Mouse (Mus musculus): ENCODE measurements at regions not wholly inside any gene's neighbourhood (a gene's known extent, or its start where the extent isn't known, plus 50 kb on each side); places are given as distances from the start of the nearest gene placed in this dataset.

GRCm38 (mm10) chr13:97566071-97566470, 194.4 kb downstream of the Gm10260 start:
- 67% methylated on average over 7 of the region's 7 CpGs for whole genome bisulfite sequencing (ENCODE audit: insufficient replicate concordance)

GRCm38 (mm10) chr13:97562241-97562640, 198.2 kb downstream of the Gm10260 start:
- Histone ChIP-seq H3K4me3 (ENCODE audit: low read depth, low read length) (no peak overlapping the region), H3K9ac (ENCODE audit: low read depth, low read length) (no peak overlapping the region), H3K4me1 (ENCODE audit: control insufficient read depth, low read depth, low read length) (no peaks in the 10 kb centered on the region), H3K36me3 (ENCODE audit: control insufficient read depth, insufficient read depth) (no peaks in the 10 kb centered on the region), H3K27me3 (ENCODE audit: control insufficient read depth, insufficient read depth, low read depth, low read length) (no peaks in the 10 kb centered on the region), H3K9me3 (replicated peaks; ENCODE audit: control insufficient read depth, low read length) (no peaks in the 10 kb centered on the region), H3K27ac (ENCODE audit: low read length) (no peak overlapping the region), H3K4me2 (ENCODE audit: low read depth, low read length) (no peak overlapping the region)
- WGBS (ENCODE audit: insufficient replicate concordance): 67% methylated on average over 6 of the region's 6 CpGs
- ATAC-seq (ENCODE audit: low read depth): no peak

More at GRCm38 (mm10) chr13:97566071-97566470, 194.4 kb downstream of the Gm10260 start:
- H3K9me3 ChIP-seq (replicated peaks; ENCODE audit: control insufficient read depth, low read length): no peaks in the 10 kb centered on the region
- ATAC-seq (ENCODE audit: low read depth): no peak
- H3K4me3 ChIP-seq (ENCODE audit: low read depth, low read length): no peak overlapping the region
- no peak overlapping the region for H3K9ac ChIP-seq (ENCODE audit: low read depth, low read length)
- no peaks in the 10 kb centered on the region for H3K27me3 ChIP-seq (ENCODE audit: control insufficient read depth, insufficient read depth, low read depth, low read length)
- no peak overlapping the region for H3K27ac ChIP-seq (ENCODE audit: low read length)
- no peaks in the 10 kb centered on the region for H3K36me3 ChIP-seq (ENCODE audit: control insufficient read depth, insufficient read depth)
- no peaks in the 10 kb centered on the region for H3K4me1 ChIP-seq (ENCODE audit: control insufficient read depth, low read depth, low read length)
- no peak overlapping the region for H3K4me2 ChIP-seq (ENCODE audit: low read depth, low read length)

- Histone ChIP-seq H3K36me3 (ENCODE audit: control insufficient read depth, insufficient read depth) (no peaks in the 10 kb centered on the region), H3K9ac (ENCODE audit: low read depth, low read length) (no peak overlapping the region), H3K9me3 (replicated peaks; ENCODE audit: control insufficient read depth, low read length) (no peaks in the 10 kb centered on the region), H3K4me1 (ENCODE audit: control insufficient read depth, low read depth, low read length) (no peaks in the 10 kb centered on the region), H3K4me2 (ENCODE audit: low read depth, low read length) (no peak overlapping the region), H3K27ac (ENCODE audit: low read length) (no peak overlapping the region), H3K27me3 (ENCODE audit: control insufficient read depth, insufficient read depth, low read depth, low read length) (no peaks in the 10 kb centered on the region), H3K4me3 (ENCODE audit: low read depth, low read length) (no peak overlapping the region)
- WGBS (ENCODE audit: insufficient replicate concordance): 31% methylated on average over 1 of the region's 1 CpGs
- ATAC-seq (ENCODE audit: low read depth): peak; percentile 69
Observed at GRCm38 (mm10) chr13:97560789-97561188, 199.6 kb downstream of the Gm10260 start.

GRCm38 (mm10) chr13:97559611-97560385, 200.6 kb downstream of the Gm10260 start:
- WGBS (ENCODE audit: insufficient replicate concordance): 42% methylated on average over 15 of the region's 15 CpGs
- Histone ChIP-seq H3K36me3 (ENCODE audit: control insufficient read depth, insufficient read depth) (no peaks in the 10 kb centered on the region), H3K4me1 (ENCODE audit: control insufficient read depth, low read depth, low read length) (no peaks in the 10 kb centered on the region), H3K4me2 (ENCODE audit: low read depth, low read length) (no peak overlapping the region), H3K27ac (ENCODE audit: low read length) (no peak overlapping the region), H3K27me3 (ENCODE audit: control insufficient read depth, insufficient read depth, low read depth, low read length) (no peaks in the 10 kb centered on the region), H3K9ac (ENCODE audit: low read depth, low read length) (no peak overlapping the region), H3K4me3 (ENCODE audit: low read depth, low read length) (no peak overlapping the region), H3K9me3 (replicated peaks; ENCODE audit: control insufficient read depth, low read length) (no peaks in the 10 kb centered on the region)
- ATAC-seq (ENCODE audit: low read depth): no peak

- no peaks in the 10 kb centered on the region for H3K9me3 ChIP-seq (replicated peaks; ENCODE audit: control insufficient read depth, low read length)
- no peaks in the 10 kb centered on the region for H3K4me1 ChIP-seq (ENCODE audit: control insufficient read depth, low read depth, low read length)
- H3K36me3 ChIP-seq (ENCODE audit: control insufficient read depth, insufficient read depth): no peaks in the 10 kb centered on the region
- no peak overlapping the region for H3K4me3 ChIP-seq (ENCODE audit: low read depth, low read length)
- no peak overlapping the region for H3K9ac ChIP-seq (ENCODE audit: low read depth, low read length)
- H3K27me3 ChIP-seq (ENCODE audit: control insufficient read depth, insufficient read depth, low read depth, low read length): no peaks in the 10 kb centered on the region
- no peak for ATAC-seq (ENCODE audit: low read depth)
- no peak overlapping the region for H3K27ac ChIP-seq (ENCODE audit: low read length)
- H3K4me2 ChIP-seq (ENCODE audit: low read depth, low read length): no peak overlapping the region
- WGBS (ENCODE audit: insufficient replicate concordance): 50% methylated on average over 3 of the region's 3 CpGs
Observed at GRCm38 (mm10) chr13:97558884-97559283, 201.5 kb downstream of the Gm10260 start.

- Histone ChIP-seq H3K9ac (ENCODE audit: low read depth, low read length) (no peak overlapping the region), H3K36me3 (ENCODE audit: control insufficient read depth, insufficient read depth) (no peaks in the 10 kb centered on the region), H3K4me1 (ENCODE audit: control insufficient read depth, low read depth, low read length) (no peaks in the 10 kb centered on the region), H3K4me3 (ENCODE audit: low read depth, low read length) (no peak overlapping the region), H3K27ac (ENCODE audit: low read length) (no peak overlapping the region), H3K27me3 (ENCODE audit: control insufficient read depth, insufficient read depth, low read depth, low read length) (no peaks in the 10 kb centered on the region), H3K9me3 (replicated peaks; ENCODE audit: control insufficient read depth, low read length) (no peaks in the 10 kb centered on the region), H3K4me2 (ENCODE audit: low read depth, low read length) (no peak overlapping the region)
- no peak for ATAC-seq (ENCODE audit: low read depth)
- 64% methylated on average over 3 of the region's 3 CpGs for WGBS (ENCODE audit: insufficient replicate concordance)
Observed at GRCm38 (mm10) chr13:97555312-97555711, 205.1 kb downstream of the Gm10260 start.

- H3K27me3 ChIP-seq (ENCODE audit: control insufficient read depth, insufficient read depth, low read depth, low read length): no peaks in the 10 kb centered on the region
- no peak for ATAC-seq (ENCODE audit: low read depth)
Observed at GRCm38 (mm10) chr13:97554601-97555000, 205.8 kb downstream of the Gm10260 start.

GRCm38 (mm10) chr13:97552236-97552635, 208.2 kb downstream of the Gm10260 start:
- Histone ChIP-seq H3K4me1 (ENCODE audit: control insufficient read depth, low read depth, low read length) (peaks cover under 1% of the 10 kb centered on the region; the same call in 1 of the 2 replicates), H3K9ac (ENCODE audit: low read depth, low read length) (no peak overlapping the region), H3K4me2 (ENCODE audit: low read depth, low read length) (no peak overlapping the region), H3K27me3 (ENCODE audit: control insufficient read depth, insufficient read depth, low read depth, low read length) (no peaks in the 10 kb centered on the region), H3K36me3 (ENCODE audit: control insufficient read depth, insufficient read depth) (no peaks in the 10 kb centered on the region), H3K9me3 (replicated peaks; ENCODE audit: control insufficient read depth, low read length) (no peaks in the 10 kb centered on the region), H3K27ac (ENCODE audit: low read length) (no peak overlapping the region), H3K4me3 (ENCODE audit: low read depth, low read length) (no peak overlapping the region)
- WGBS (ENCODE audit: insufficient replicate concordance): 71% methylated on average over 4 of the region's 4 CpGs
- no peak for ATAC-seq (ENCODE audit: low read depth)

More at GRCm38 (mm10) chr13:97554601-97555000, 205.8 kb downstream of the Gm10260 start:
- Histone ChIP-seq H3K9me3 (replicated peaks; ENCODE audit: control insufficient read depth, low read length) (no peaks in the 10 kb centered on the region), H3K27ac (ENCODE audit: low read length) (no peak overlapping the region), H3K9ac (ENCODE audit: low read depth, low read length) (no peak overlapping the region), H3K4me1 (ENCODE audit: control insufficient read depth, low read depth, low read length) (no peaks in the 10 kb centered on the region), H3K36me3 (ENCODE audit: control insufficient read depth, insufficient read depth) (no peaks in the 10 kb centered on the region), H3K4me2 (ENCODE audit: low read depth, low read length) (no peak overlapping the region), H3K4me3 (ENCODE audit: low read depth, low read length) (no peak overlapping the region)
- 49% methylated on average over 5 of the region's 5 CpGs for WGBS (ENCODE audit: insufficient replicate concordance)

- no peak for ATAC-seq (ENCODE audit: low read depth)
- Histone ChIP-seq H3K9me3 (replicated peaks; ENCODE audit: control insufficient read depth, low read length) (no peaks in the 10 kb centered on the region), H3K4me2 (ENCODE audit: low read depth, low read length) (no peak overlapping the region), H3K9ac (ENCODE audit: low read depth, low read length) (no peak overlapping the region), H3K4me3 (ENCODE audit: low read depth, low read length) (no peak overlapping the region), H3K27ac (ENCODE audit: low read length) (no peak overlapping the region), H3K4me1 (ENCODE audit: control insufficient read depth, low read depth, low read length) (peaks cover 3% of the 10 kb centered on the region; the same call in 1 of the 2 replicates), H3K27me3 (ENCODE audit: control insufficient read depth, insufficient read depth, low read depth, low read length) (no peaks in the 10 kb centered on the region), H3K36me3 (ENCODE audit: control insufficient read depth, insufficient read depth) (no peaks in the 10 kb centered on the region)
- WGBS (ENCODE audit: insufficient replicate concordance): 60% methylated on average over 3 of the region's 3 CpGs
Observed at GRCm38 (mm10) chr13:97550880-97551279, 209.6 kb downstream of the Gm10260 start.
